18 mouse cellular contexts compared by ENCODE assay signal in the genomic region with DNA sequence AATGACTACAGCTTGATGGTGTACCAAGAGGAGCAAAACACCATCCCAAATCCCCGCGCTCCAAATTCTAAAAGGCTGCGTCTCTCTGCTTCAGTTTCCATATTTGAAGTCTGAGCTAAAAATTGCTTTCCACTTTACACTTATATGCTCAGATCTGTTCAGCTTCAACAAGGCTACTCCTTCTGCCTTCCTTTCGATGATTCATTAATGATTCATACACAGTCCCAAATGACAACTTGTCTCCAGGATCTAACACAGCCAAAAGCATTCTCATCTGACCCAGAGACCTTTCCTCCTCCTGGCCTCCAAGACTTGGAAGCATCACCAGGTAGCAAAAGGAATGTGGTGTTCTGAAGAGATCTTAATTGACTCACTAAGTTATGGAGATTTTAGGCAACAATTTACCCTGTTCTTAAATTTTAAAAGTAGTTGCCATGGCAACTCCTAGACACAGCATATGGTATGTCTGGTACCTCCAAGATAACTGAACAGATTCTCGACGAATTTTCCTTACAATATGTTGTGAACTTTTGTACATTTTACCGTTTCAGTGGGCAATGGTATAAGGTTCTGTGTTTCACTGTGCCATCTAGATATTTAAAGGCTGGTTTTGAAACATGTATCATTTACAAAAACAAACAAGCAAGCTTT.
A peak's percentile ranks its signal among the peaks of the same experiment; 100 is the strongest.
DNase-seq lines count a peak whose midpoint lies in the region; ATAC-seq lines count a peak whose summit lies in the region.
"Had no signal": no experiment of that assay in that cellular context is flagged by ENCODE, and none has a peak within 500 bp of the region (broad histone marks: within the 10 kb centered on the region; RNA-seq: fewer than 3 reads in every experiment).

No protein-coding gene starts in this region.

- no peak overlapping the region for H3K4me2 ChIP-seq in kidney, embryonic 14.5 days (replicated peaks; ENCODE audit: low read depth, low read length)
- H3K4me2 ChIP-seq: heart, embryonic 12.5 days; liver, embryonic 15.5 days had no signal

- H3K36me3 ChIP-seq in kidney, embryonic 14.5 days (ENCODE audit: control insufficient read depth, insufficient read depth, low read length) = no peaks in the 10 kb centered on the region
- H3K36me3 ChIP-seq: heart, embryonic 12.5 days; liver, embryonic 15.5 days; midbrain, embryonic 10.5 days had no signal

- no peaks in the 10 kb centered on the region for H3K4me1 ChIP-seq in kidney, embryonic 14.5 days (ENCODE audit: control insufficient read depth, insufficient read depth, low read length)
- H3K4me1 ChIP-seq: heart, embryonic 12.5 days; liver, embryonic 15.5 days; midbrain, embryonic 10.5 days had no signal

- no peaks in the 10 kb centered on the region for H3K27me3 ChIP-seq in kidney, embryonic 14.5 days (ENCODE audit: control insufficient read depth, insufficient read depth, low read length)
- H3K27me3 ChIP-seq: heart, embryonic 12.5 days; liver, embryonic 15.5 days had no signal

- ATAC-seq in kidney, embryonic 14.5 days (ENCODE audit: low FRiP score, low TSS enrichment) = no peak
- ATAC-seq: activated CD4-positive, CD25-positive, alpha-beta regulatory T cell, adult 4 months had no signal

- no peak overlapping the region for H3K9ac ChIP-seq in kidney, embryonic 14.5 days (ENCODE audit: low read depth, low read length)
- H3K9ac ChIP-seq: heart, embryonic 12.5 days; liver, embryonic 15.5 days had no signal

- WGBS in kidney, embryonic 14.5 days = 91% methylated on average over 7 of the region's 7 CpGs

- peak; percentile 2 for DNase-seq in retina, postnatal 1 day
- DNase-seq in retina, embryonic 14.5 days (ENCODE audit: low spot score) = no peak
- peak; percentile 54 to 70 for DNase-seq in frontal cortex, postnatal 36 days (ENCODE audit: low spot score in 2 of 2)
- peak; percentile 32 to 58 for DNase-seq in left cerebral cortex, adult 9 months (ENCODE audit: low spot score in 2 of 2)
- DNase-seq in gastrocnemius, postnatal 4 days (ENCODE audit: low spot score in 2 of 2) = no peak
- no peak for DNase-seq in cerebellum, postnatal 36 days
- DNase-seq: cerebellum, adult 18-20 months; gastrocnemius, postnatal 10 days; heart, postnatal 4 days; kidney, postnatal 14 days; lung, postnatal 14 days had no signal

- H3K27ac ChIP-seq in kidney, embryonic 14.5 days (ENCODE audit: low read depth, low read length) = no peak overlapping the region
- H3K27ac ChIP-seq: liver, embryonic 15.5 days; midbrain, embryonic 10.5 days had no signal

- H3K4me3 ChIP-seq in kidney, embryonic 14.5 days (ENCODE audit: low read length) = no peak overlapping the region
- H3K4me3 ChIP-seq: erythroblast, embryonic 14.5 days; heart, embryonic 12.5 days; liver, embryonic 15.5 days; midbrain, embryonic 10.5 days; myocyte had no signal

- no peaks in the 10 kb centered on the region for H3K9me3 ChIP-seq in kidney, embryonic 14.5 days (ENCODE audit: control insufficient read depth, low read length)
- H3K9me3 ChIP-seq: heart, embryonic 12.5 days; liver, embryonic 15.5 days had no signal

Comparison
In these comparisons a context has a peak if more than half of its experiments do, and no peak if none do; other contexts are left out.
1. DNase-seq: peak in retina, postnatal 1 day (single experiment), frontal cortex, postnatal 36 days (2 of 2) and left cerebral cortex, adult 9 months (2 of 2); none in retina, embryonic 14.5 days (single experiment), gastrocnemius, postnatal 4 days (0 of 2) and cerebellum, postnatal 36 days (0 of 2).